ENCODE assay signal across 24 mouse cellular contexts in the genomic region with DNA sequence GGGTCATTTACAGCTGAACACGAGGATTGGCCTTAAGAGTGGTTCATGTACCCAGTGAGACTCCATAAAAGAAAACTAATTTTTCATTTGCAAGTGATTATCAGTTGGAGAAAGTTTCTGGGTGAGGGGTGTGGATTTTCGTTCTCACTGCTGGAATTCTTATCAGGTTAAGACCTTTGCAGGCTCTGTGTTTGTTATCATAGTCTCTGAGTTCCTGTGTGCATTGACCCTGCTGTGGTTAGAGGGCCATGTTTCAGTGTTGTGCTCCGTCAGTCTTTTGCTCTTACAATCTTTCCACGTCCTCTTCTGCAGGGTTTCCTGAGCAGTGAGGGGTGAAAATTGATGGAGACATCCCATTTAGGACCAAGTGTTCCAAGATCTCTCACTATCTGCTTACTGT. TPM values are rescaled to one million over a fixed set of nuclear protein-coding genes. Genes with fewer than 3 reads are reported as not detected.
"Had no signal": no experiment of that assay in that cellular context is flagged by ENCODE, and none has a peak within 500 bp of the region (broad histone marks: within the 10 kb centered on the region; RNA-seq: fewer than 3 reads in every experiment).

No protein-coding gene starts in this region.

- H3K27me3 ChIP-seq: lung, embryonic 15.5 days; midbrain, embryonic 13.5 days; neural tube, embryonic 13.5 days; neural tube, embryonic 15.5 days had no signal

- ATAC-seq: lung, postnatal 0 days; midbrain, embryonic 13.5 days; midbrain, embryonic 16.5 days had no signal

- H3K9ac ChIP-seq: liver, embryonic 14.5 days; lung, embryonic 15.5 days; midbrain, embryonic 13.5 days; neural tube, embryonic 13.5 days; neural tube, embryonic 15.5 days had no signal

- H3K36me3 ChIP-seq: lung, embryonic 15.5 days; midbrain, embryonic 13.5 days; neural tube, embryonic 13.5 days; neural tube, embryonic 15.5 days had no signal

- DNase-seq: lung, adult 2 months; lung, postnatal 14 days; lung, postnatal 36 days; retina, postnatal 1 day; right cerebral cortex, adult 18-20 months; right cerebral cortex, postnatal 25 days; right cerebral cortex, postnatal 4 days; spleen, adult 18-20 months; thymus, adult 18-20 months; thymus, postnatal 14 days; thymus, postnatal 36 days had no signal

- H3K4me2 ChIP-seq: lung, embryonic 15.5 days; midbrain, embryonic 11.5 days; midbrain, embryonic 13.5 days; neural tube, embryonic 13.5 days; neural tube, embryonic 15.5 days had no signal

- H3K4me1 ChIP-seq: lung, embryonic 15.5 days; midbrain, embryonic 13.5 days; neural tube, embryonic 13.5 days; neural tube, embryonic 15.5 days had no signal

- H3K4me3 ChIP-seq: lung, embryonic 15.5 days; midbrain, embryonic 13.5 days; myocyte; neural tube, embryonic 13.5 days; neural tube, embryonic 15.5 days had no signal

- H3K9me3 ChIP-seq: lung, embryonic 15.5 days; midbrain, embryonic 13.5 days; neural tube, embryonic 13.5 days; neural tube, embryonic 15.5 days had no signal

- H3K27ac ChIP-seq: liver, embryonic 14.5 days; lung, embryonic 15.5 days; macrophage; midbrain, embryonic 13.5 days; neural tube, embryonic 13.5 days; neural tube, embryonic 15.5 days had no signal

RNA-seq across cellular contexts. Expression of a gene that starts 16.3 kb away (rescaled TPM):
- total RNA-seq: megakaryocyte, adult 5-6 weeks had no signal
- polyA plus RNA-seq: macrophage; thymus, postnatal 0 days had no signal

RNA-seq across cellular contexts. Expression of a gene that starts 59.9 kb away (rescaled TPM):
- polyA plus RNA-seq: midbrain, embryonic 16.5 days; myocyte; neural tube, embryonic 13.5 days; neural tube, embryonic 15.5 days; stomach, embryonic 14.5 days had no signal
